Mouse (Mus musculus): ENCODE results near the gene Igf2bp2. TPM values are rescaled to one million over a fixed set of nuclear protein-coding genes. Genes with fewer than 3 reads are reported as not detected.

The Igf2bp2 gene
- total RNA-seq, 4 experiments from 2014 or later: 7.9 to 9.8 (median 9.1) TPM

DNA sequence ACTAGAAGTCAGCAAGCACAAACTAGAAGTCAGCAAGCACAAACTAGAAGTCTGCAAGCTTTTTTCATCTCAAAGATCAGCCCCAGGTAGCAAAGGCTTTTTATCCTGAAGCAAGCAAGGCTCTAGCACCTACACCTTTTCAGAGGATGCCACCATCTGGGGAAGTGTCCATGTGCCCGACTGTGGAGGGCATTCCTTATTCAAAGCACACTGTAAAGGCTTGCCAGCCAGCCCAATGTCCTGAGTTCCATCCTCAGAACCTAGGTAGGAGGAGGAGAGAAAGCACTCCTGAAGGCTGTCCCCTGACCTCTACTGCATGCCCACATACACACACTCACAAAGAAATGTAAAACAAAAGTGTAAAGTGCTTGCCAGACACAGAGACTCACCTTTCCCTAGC, 16.0 kb downstream of the Igf2bp2 start:
- no peak for DNase-seq

DNA sequence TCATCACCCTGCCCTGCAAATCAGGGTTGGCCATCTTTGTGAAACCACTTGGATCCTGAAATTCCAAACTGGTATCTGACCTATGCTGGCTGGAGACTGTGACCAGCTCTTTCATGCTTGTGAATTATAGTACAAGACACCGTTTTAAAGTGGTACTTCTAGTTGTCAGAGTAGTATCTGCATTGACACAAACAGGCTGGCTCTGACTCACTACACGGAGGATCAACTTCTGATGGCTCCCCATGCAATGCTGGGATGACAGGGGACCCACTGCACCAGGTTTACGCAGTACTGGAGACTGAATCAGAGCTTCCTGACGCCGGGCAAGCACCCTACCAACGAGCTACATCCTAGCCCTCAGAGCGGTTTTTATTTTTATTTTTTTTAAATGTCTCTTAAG, 17.0 kb downstream of the Igf2bp2 start:
- DNase-seq: no peak

DNA sequence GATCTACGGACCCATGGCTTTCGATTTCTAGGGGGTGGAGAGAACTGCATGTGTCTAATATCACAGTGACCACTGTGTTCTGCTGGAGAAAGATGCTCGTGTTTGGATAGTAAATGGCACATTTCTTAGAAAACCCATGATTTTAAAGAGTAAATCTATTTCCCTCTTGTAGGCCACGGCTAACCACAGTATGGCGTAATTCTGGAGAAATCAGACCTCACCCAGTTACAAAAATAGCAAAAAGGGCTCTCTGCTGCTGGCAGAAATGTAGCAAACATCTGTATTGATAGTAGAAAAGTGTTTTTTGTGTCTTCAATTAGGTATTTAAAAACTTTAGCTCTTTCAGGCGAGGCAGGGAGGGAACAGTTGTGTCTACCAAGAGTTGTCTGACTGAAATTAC, 18.6 kb downstream of the Igf2bp2 start:
- no peak for DNase-seq

DNA sequence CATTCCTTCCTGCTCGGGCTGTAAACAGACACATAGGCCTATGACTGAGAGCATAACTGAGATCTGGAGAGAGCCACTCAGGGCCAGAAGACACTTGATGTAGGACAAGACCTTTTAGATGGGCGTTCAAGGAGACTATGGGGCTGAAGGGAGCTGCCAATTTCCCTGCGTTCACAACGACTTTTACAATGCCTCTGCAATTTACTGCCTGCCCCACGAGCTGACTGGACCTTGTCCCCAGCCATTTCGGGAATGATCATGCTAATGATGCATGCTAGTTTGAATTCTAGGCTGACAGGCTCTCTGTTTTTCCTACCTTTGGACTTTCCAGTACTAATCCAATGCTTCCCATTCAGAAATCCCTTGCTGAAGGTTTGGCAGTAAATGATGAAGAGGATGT, 22.2 kb downstream of the Igf2bp2 start:
- DNase-seq: no peak

DNA sequence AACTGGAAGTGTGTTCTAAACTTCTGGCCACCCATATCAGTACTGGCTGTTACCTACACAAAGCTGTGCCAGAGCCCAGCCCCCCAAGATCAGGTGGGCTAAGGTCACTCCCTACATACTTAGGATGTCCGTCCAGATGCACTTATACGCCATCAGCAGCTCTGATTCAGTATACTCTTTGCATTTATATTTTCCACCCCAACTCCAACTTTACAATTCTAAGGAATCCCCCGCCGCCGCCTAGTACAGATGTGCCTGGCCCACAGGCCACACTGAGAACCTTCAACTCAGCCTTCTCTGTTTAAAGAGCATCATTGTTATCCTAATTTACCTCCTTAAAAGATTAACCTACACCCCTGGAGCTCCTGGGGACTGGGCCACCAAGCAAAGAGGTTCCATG, 23.3 kb downstream of the Igf2bp2 start:
- no peak for DNase-seq

DNA sequence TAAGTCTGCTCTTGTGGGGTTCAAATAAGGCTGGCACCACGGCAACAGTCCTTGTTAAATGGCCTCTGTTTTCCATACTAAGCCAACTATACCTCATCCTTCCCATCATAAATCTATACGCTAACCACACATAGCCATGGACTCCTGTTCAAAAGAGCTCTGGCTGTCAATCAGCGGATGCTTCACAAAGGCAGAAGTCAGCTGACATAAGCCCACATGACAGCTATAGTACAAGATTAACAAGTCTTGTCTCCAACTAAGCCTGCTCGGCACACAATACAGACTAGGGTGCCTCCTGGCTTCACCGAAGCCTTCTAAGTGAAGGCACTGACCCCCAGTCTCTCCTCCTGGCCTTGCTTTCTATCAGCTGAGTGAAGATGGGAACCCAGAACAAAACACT, 26.9 kb downstream of the Igf2bp2 start:
- no peak for DNase-seq

DNA sequence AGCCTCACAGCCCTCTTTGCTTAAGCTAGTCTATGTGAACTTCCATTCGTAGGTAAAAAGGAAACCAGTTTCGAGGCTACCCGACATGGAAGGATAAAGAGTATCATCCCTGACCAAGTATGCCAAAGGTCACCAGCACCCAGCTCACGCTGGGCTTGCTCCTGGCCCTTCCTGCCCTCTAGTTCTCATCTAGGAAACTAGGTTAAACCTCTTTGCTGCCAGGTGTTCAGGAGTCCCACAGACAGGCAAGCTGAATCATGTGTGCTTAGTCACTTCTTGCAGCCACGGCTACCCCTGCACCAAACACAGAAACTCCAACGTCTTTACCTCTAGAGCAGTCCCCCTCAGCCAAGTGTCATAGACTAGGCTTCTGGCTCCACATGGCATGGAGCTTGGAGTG, 31.8 kb downstream of the Igf2bp2 start:
- DNase-seq: no peak

DNA sequence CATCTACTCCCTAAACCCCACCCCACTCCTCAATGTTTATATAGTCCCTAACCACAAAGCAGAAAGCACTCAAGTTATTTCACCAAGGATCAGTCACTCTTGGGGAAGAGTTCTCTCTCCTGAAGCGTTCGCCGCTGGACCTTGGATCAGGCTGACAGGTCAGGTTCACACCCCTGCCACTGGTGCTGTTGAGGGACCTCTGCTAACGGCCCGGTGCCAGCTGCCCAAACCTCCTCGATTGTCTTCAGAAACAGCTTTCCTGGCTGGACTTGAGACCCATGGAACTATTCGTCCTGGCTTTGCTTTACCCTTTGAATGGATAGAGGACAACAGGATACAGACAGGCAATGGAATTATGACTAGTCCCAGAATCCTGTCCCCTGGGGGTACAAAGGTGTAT, 33.6 kb downstream of the Igf2bp2 start:
- DNase-seq: no peak

DNA sequence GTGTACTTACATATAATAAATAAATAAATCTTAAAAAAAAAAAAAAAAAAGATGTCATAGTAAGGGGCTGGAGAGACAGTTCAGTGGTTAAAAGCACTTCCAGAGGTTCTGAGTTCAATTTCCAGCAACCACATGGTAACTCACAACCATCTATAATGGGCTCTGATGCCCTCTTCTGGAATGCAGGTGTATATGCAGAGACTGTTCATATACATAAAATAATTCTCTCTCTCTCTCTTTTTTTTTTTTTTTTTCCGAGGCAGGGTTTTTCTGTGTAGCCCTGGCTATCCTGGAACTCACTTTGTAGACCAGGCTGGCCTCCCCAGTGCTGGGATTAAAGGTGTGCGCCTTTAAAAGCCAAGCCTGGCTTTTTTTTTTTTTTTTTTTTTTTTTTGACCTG, 34.5 kb downstream of the Igf2bp2 start:
- DNase-seq: no peak

DNA sequence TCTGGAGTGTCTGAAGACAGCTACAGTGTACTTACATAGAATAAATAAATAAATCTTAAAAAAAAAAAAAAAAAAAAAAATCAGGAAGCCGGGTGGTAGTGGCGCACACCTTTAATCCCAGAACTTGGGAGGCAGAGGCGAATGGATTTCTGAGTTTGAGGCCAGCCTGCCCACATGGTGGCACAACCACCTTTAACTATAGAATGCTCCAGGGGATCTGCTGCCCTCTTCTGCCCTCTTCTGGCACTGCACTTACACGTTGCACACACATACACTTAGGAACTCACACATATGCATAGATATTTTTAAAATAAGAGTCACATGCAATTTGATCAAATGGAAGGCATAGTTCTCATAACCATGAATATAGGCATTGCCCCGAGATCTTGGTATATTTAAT, 35.3 kb downstream of the Igf2bp2 start:
- no peak for DNase-seq

DNA sequence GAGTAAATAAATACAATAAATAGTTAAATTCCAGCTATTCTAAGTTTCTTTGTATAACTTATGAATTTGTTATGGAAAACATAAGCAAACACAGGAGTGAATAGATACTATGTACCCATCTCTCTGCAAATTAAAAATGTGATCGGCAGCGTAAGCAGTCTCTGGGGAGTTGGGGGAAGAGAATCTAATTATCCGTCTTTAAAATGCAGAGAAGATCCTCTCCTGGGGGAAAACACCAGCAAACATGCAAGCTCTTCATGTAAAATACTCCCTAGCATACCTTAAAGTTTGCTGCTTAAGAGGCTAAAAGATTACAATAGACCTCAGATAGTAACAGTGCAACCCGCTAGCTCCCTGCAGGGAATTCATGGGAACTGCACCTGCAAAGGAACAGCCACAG, 36.2 kb downstream of the Igf2bp2 start:
- DNase-seq: no peak

DNA sequence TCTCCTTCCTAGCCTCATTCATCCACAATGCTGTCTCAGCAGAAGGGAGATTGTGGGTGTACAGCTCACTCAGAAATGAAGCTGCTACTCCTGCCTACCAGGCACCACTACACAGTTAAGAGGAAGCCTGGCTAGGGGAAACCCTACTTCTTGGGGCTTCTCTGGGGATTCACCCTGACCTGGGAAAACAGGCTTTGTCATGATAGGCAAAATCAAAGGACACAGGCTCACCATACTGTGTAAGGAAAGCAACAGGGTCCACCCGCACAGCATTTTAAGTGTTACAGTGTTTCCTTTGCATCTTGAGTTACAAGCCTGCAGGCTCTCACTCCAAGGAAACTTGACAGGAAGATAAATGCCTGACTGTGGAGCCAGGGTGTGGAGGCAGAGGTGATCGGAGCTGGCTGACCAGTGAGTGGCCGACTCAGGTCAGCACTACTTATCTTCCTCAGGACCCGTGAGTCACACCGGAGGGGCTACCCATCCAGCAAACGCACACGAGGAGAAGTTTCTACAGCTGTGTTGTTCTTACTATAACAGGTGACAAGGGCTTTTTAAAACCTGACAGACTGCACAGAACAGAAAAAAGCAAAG, 38.7 kb downstream of the Igf2bp2 start:
- no peak for DNase-seq

DNA sequence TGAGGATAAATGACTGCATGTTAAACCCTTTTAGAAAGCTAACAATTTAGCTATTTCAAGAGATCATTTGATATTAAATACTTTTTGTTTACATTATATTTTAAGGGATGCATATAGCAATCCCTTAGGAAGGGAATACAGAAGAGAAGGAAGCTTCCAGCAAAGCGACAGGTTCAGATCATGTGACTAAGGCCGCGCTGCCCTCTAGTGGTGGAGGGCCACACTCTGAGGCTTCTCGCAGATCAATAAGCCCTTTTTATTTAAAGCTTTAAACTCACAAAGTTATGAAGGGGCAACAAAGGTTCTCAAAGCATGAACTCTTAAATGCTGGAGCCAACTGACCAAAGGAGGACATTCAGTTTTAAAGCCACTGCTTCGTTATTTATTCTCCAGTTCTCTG, 39.4 kb downstream of the Igf2bp2 start:
- DNase-seq: peak; percentile 19

DNA sequence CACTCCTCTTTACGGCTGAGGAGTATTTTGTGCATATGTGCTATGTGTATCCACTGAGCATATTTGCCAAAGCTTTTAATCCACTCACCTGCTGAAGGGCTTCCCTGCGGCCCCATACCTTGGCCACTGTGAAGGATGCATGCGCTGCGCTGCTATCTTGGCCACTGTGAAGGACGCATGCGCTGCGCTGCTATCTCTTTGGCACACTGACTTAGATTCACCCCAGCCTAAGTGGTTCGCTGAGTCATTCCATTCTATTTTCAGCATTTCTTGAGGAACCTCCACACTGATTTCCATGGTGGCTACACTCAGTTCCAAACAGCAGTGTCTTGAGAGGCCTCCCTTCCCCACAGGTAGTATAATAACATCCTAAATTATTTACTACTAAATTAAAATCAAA, 42.0 kb downstream of the Igf2bp2 start:
- DNase-seq: peak; percentile 13

DNA sequence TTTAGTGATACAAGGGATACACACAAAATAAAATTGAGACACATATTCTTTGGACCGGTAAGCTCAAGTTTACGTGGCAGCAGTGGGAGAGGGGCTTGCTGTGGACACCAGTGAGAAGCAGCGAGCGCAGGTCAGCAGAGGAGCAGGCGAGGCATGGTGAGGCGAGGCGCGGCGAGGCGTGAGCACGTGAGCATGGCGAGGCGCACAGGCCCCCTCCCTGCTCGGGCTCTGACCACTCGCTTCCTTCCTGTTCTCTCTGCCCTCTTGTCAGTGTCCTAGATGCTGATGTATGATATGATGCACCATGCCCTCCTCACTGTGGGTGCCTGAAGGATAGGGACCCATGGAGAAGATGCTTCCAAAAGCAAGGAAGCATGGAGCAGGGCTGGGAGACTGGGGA, 43.6 kb downstream of the Igf2bp2 start:
- DNase-seq: no peak

DNA sequence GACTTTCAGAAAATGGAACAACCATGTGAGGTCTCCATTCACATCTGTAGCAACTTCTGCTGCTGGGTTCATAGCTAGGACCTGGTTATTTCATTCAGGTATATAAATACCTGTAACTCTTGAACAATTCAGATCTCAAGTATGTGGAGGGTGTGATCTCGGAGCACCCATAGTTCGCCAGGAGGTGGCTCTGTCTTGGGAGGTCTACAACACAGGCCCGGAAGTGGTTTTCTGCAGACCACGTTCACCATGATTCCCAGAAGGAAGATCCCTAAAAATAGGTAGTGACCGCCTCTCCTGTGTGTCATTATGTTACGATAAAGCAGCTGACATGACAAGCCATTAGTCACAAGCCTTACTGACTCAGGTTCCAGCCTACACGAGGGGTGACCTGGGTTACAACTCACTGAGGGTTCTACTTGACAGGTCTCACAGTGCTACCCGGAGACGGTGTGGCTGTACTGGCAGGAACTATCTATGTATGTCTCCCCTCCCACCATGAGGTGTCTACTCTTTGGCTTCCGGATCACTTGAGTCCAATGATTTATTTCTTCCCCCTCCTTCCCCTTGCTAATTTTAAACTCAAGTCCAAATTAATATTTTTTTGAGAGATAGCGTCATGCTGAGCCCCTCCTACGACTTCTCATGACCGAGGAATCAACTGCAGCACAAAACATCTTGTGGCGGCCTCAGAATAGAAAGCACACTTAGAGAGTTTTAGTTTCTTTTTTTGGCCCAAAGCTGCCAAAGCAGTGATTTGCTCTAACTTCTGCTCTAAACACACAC, 44.2 kb downstream of the Igf2bp2 start:
- peak; percentile 12 for DNase-seq

DNA sequence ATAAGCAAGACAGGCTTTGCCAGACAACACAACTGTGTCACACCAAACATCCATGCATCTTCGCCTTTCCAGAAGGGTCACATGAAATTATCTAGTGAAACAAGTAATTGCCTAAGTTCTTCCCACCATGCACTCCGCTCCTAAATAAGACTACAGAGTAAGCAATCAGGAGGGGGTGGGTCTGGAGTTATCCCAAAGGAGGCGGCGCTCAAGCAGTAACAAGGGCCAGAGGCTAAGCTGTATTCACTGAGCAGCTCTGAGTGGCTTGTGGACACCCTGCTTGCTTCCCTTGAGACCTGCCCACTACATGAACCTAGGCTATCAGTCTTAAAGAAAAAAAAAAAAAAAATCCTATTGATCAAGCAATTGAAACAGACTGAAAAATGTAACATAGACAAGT, 44.9 kb downstream of the Igf2bp2 start:
- DNase-seq: no peak

DNA sequence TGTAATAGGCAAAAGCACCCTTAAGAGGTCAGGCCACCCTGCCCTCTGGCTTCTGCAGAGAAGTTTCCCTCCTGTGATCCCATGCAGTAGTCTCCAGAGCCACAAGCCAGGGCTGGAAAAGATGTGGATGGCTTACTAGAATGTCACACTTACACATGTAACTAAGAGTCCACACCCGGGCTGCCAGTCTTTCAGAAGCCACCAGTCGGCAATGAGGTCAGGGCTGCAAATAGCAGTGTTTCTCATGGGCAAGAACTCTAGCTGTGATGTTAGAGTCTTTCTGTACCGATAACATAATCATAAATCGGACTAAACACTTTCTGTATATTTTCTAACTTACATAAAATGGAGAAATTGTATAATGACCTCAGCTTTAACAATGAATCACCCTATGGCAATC, 46.4 kb downstream of the Igf2bp2 start:
- no peak for DNase-seq

DNA sequence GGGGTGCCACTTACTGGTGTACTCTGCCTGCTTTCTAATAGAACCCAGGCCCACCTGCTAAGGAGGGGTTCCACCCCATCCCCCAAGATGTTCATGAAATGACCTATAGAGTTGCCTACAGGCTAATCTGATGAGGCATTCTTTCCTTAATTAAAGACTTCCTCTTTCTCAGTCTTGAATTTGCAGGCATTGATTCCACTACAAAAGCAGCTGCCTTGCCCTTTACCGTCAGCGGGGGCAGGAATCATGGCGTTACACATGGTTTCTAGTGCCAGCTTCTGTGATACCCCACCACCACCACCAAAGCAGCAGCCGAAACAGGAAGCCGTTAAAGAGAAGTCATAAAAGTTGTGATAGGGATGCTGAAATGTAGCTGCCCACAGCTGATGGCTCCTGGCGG, 47.0 kb downstream of the Igf2bp2 start:
- no peak for DNase-seq

DNA sequence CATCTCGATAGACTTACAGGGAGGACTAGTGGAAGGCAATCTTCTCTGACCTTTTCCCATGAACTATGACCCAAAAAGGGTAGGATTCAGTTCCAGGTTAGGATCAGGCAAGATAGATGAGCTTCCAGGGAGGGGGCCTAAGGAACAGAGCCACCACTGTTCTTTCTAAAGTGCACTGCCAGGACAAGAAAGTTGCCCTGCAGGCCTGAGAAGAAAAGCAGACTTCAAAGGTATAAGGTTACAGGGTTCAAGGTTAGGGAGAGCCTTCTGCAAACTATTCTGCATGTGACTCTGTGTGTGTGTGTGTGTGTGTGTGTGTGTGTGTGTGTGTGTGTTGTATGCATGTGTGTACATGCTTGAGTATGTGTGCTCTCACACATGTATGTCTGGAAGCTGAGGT, 53.1 kb downstream of the Igf2bp2 start:
- no peak for DNase-seq

DNA sequence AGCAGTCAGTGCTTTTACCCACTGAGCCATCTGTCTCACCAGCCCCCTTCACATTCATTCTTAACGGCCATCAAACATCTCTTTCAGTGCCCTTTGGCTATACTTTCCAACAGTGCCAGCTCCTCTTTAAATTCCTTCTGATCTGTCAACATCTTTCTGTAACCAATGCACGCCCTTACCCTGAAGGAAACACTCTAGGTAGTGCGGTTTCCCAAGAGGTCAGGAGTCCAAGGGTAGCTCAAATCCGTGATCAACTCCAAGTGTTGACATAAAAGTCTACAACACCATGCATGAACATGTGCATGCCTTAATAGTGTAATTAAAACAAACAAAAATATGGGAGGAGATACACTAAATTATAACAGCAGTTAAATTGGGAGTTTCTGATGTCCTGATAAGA, 53.9 kb downstream of the Igf2bp2 start:
- DNase-seq: no peak

DNA sequence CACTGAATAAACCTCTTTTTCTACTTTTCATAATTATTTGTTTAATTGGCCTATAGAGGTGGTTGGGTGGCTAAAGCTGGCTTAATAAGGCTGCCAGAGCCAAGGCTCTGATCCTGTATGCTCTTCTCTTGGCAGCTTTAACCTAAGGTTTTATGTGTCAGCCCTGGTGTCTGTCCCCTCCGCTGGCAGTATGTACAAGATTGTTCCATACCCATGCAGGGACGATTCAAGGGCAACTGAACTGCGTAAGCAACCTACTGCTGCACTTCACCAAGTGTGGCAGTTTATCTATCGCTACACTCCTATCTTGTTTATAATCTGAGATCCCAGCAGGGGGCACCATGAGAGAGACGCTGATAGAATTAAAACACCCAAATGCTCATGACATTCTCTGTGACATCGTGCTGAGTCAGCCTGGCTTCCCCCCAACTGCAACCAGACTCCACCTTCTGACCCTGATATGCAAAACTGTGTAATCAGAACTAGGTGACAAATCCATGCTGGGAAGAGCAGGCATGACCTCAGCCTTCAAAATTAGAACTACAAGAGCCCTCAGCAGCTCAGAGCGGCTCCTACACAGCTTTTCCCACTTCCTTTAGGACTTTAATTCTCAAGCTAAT, 55.1 kb downstream of the Igf2bp2 start:
- DNase-seq: peak; percentile 91

DNA sequence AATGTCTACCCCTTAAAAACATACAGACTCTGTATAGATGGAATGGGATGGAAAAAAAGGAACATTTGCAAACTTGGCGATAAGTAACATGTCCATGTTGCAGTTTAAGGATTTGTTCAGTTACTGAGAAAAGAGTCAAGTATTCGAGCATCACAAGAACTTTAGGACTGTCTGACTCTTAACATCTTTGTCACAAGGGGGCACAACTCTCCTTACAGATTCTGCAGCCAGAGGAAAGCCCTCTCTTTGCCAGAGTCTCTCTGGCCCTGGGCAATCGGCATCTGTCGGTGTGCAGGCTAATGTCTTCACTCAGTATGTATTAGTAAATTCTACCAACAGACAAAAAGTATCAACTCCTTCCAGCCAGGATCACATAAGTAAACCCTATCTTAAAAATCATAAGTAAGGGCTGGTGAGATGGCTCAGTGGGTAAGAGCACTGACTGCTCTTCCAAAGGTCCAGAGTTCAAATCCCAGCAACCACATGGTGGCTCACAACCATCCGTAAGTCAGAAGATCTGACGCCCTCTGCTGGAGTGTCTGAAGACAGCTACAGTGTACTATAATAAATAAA, 57.0 kb downstream of the Igf2bp2 start:
- no peak for DNase-seq

DNA sequence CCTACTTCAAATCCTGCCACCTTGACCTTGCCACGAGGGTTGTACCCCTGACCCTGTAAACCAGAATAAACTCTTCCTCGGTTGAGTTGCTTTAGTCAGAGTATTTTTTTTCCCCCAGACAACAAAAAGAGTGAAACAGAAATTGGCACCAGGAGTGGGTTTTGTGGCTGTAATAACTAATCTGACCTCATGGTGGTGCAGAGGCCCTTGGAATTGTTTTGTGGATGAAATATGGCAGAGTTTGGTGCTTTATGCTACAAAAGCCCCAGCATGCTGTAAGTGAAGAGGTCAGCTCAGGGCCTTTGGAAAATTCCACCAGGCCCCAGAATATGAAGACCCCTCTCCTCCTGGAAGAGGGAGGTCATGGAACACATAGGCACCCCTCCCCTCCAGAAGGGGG, 63.0 kb downstream of the Igf2bp2 start:
- no peak for DNase-seq
